Mouse (Mus musculus) intestine, embryonic 15.5 days (tissue): ENCODE results near the gene Slc25a39. TPM values are rescaled to one million over a fixed set of nuclear protein-coding genes. Genes with fewer than 3 reads are reported as not detected.
A peak's percentile ranks its signal among the peaks of the same experiment; 100 is the strongest.

Experiments
- ATAC-seq: fragments of 200-750 bp; cut with Nextera tagmentation; 2 replicates; pipeline ENCODE4 v1.8.0; 2017; ENCODE audit warnings: moderate TSS enrichment, moderate library complexity
- H3K27ac ChIP-seq: fragments of 300-500 bp; sonication (generic); 2 replicates; pipeline ENCODE4 v1.5.1; 2015; ENCODE audit warnings: mild to moderate bottlenecking, inconsistent platforms
- H3K27me3 ChIP-seq: fragments of 300-500 bp; sonication (generic); replicated peaks from 2 replicates; pipeline ENCODE4 v1.6.1; 2015; ENCODE audit warnings: inconsistent platforms
- H3K36me3 ChIP-seq: fragments of 300-500 bp; sonication (generic); 2 replicates; pipeline ENCODE4 v1.6.1; 2015; ENCODE audit warnings: inconsistent platforms
- H3K4me1 ChIP-seq: fragments of 300-500 bp; sonication (generic); replicated peaks from 2 replicates; pipeline ENCODE4 v1.6.1; 2015; ENCODE audit warnings: inconsistent platforms
- H3K4me2 ChIP-seq: fragments of 300-500 bp; sonication (generic); replicated peaks from 2 replicates; pipeline ENCODE4 v1.6.1; 2015; ENCODE audit warnings: mild to moderate bottlenecking, inconsistent platforms
- H3K4me3 ChIP-seq: fragments of 300-500 bp; sonication (generic); replicated peaks from 2 replicates; pipeline ENCODE4 v1.5.1; 2015; ENCODE audit warnings: inconsistent platforms
- H3K9ac ChIP-seq: fragments of 300-500 bp; sonication (generic); 2 replicates; pipeline ENCODE4 v1.6.1; 2015; ENCODE audit warnings: inconsistent platforms
- H3K9me3 ChIP-seq: fragments of 300-500 bp; sonication (generic); 2 replicates; pipeline ENCODE4 v1.6.1; 2016; ENCODE audit warnings: inconsistent platforms
- WGBS: fragments of 180-500 bp; shearing (Covaris S2); methylation state at CpG from one replicate; pipeline ENCODE4 v1.1.7; 2015; 5-methylcytosine and 5-hydroxymethylcytosine counted together
- polyA plus RNA-seq: library from polyadenylated mRNA; unstranded; fragments of >200 nt; fragmentation: Nextera tagmentation; extraction: Ambion mirVana; gene quantifications from 2 replicates; pipeline ENCODE4 v1.2.1, GENCODE M21; 2015

The Slc25a39 gene
- polyA plus RNA-seq, 1 experiment from 2014 or later: 305 TPM

DNA sequence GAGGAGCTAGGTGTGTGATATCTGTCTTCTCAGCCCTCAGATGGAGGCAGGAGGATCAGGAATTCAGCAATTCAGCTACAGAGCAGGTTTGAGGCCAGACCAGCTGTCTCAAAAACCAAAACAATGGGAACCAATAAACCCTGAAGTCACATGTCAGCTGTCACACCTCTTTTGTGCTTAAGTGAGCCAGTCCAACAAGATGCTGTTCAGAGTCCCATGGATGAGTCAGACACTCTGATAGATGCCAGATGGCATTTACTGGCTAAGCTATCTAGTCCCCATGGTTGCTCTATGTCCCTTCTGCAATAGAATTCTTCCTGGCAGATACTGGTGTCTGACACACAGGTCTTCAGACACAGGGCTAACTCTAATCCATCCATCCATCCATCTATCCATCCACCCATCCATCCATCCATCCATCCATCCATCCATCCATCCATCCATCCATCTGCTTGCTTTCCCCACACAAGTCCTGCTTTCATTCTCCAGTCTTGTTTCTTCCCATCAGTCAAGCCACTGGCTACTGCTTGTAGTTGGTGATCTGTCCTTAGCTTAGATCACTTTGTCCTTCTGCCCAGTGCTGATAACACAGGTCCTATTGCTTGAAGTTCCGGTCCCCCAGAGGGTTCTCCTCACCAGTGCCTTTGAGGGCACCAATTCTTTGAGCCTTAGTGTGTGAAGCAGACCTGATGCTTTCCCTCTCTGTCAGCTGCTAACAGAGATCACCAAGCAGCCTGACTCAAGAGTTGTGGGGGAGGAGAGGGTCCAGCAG lies 24.2 kb downstream of the Slc25a39 start:
- WGBS: 84% methylated on average over 1 of the region's 1 CpGs
- Histone ChIP-seq H3K27me3 (no peaks in the 10 kb centered on the region), H3K36me3 (no peaks in the 10 kb centered on the region), H3K9me3 (0 out of 2 replicates have a peak, but pooled peaks cover 4% of the 10 kb centered on the region), H3K27ac (no peak overlapping the region), H3K9ac (no peak overlapping the region), H3K4me2 (no peak overlapping the region), H3K4me3 (no peak overlapping the region), H3K4me1 (0 out of 2 replicates have a peak, but pooled peaks cover 3% of the 10 kb centered on the region)
- no peak for ATAC-seq

DNA sequence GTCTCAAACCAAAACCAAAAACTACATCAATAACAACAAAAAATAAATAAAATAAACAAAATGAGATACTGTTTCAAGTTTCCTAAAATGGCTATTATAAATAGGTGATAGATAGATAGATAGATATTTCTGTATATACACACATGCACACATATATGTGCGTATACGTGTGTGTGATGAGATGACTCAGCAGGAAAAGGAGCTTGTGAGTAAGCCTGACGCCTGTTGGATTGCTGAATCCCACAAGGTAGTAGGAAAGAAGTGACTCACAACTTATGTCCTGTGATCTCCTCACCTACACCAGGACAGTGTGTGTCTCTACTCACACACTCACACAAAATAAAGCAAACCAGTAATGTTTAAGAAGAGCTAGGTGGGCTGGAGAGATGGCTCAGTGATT lies 25.0 kb downstream of the Slc25a39 start:
- WGBS: 82% methylated on average over 3 of the region's 3 CpGs
- Histone ChIP-seq H3K27ac (no peak overlapping the region), H3K9me3 (0 out of 2 replicates have a peak, but pooled peaks cover 4% of the 10 kb centered on the region)

DNA sequence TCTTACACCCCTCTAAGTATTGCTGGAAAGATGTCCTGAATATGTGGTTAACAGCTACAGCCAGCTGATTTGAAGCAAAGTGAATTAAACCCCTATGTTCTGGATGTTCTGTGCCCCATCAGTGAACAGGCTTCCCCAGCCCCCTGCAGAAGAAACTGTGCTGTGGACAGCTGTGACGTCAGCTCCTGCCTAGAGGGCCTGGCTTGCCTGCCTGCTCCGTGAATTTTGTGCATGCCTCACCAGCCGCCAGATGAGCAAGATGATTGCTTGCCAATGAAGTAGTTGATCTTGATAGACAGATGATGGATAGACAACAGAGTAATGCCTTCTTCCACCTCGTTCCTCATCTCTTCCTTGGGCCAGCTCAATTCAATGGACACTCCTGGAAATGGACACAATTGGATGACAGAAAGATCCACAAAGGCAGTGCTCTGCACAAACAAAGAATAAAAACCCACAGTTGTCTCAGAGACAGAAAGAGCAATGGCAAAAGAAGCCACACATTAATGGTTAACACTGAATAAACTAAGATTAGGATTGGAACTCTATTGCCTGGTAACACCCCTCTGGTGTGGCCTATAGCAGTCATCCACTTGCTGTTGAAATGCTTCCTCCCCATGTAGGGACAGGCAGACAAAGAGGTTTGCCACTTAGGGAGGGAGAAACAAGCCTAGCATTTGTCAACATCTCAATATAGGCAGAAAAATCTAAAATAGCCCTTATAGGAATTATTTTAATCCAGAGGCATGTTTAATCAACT lies 26.2 kb downstream of the Slc25a39 start:
- Histone ChIP-seq H3K9ac (peak overlapping the region; percentile 15; the same call in 1 of the 2 replicates), H3K27ac (peak overlapping the region; percentile 51; the same call in 1 of the 2 replicates), H3K27me3 (no peaks in the 10 kb centered on the region), H3K4me1 (peaks cover 6% of the 10 kb centered on the region), H3K36me3 (no peaks in the 10 kb centered on the region), H3K4me2 (no peak overlapping the region), H3K9me3 (0 out of 2 replicates have a peak, but pooled peaks cover 4% of the 10 kb centered on the region), H3K4me3 (no peak overlapping the region)
- 32% methylated on average over 4 of the region's 4 CpGs for WGBS
- ATAC-seq: peak; percentile 50; the same call in 1 of the 2 replicates

More for the DNA sequence above, 25.0 kb downstream of the Slc25a39 start:
- no peak overlapping the region for H3K9ac ChIP-seq
- H3K4me2 ChIP-seq: no peak overlapping the region
- H3K4me3 ChIP-seq: no peak overlapping the region
- no peak for ATAC-seq
- no peaks in the 10 kb centered on the region for H3K36me3 ChIP-seq
- H3K4me1 ChIP-seq: 0 out of 2 replicates have a peak, but pooled peaks cover 3% of the 10 kb centered on the region
- H3K27me3 ChIP-seq: no peaks in the 10 kb centered on the region

DNA sequence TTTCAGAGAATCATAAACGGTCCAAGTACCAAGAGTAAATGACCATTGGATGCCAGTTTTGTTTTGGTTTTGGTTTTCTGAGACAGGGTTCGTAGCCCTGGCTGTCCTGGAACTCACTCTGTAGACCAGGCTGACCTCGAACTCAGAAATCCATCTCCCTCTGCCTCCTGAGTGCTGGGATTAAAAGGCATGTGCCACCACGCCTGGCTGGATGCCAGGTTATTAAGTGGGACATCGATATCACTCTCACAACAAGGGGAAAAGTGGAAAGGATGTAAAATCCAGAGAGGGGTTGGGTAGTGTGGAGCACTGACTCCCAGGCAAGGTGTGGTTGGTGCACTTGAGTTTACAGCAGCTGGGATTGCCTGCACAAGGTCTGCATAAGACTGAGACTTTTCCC lies 27.7 kb downstream of the Slc25a39 start:
- 65% methylated on average over 5 of the region's 5 CpGs for whole genome bisulfite sequencing
- Histone ChIP-seq H3K9me3 (0 out of 2 replicates have a peak, but pooled peaks cover 4% of the 10 kb centered on the region), H3K4me3 (no peak overlapping the region), H3K4me2 (no peak overlapping the region), H3K36me3 (no peaks in the 10 kb centered on the region), H3K27me3 (no peaks in the 10 kb centered on the region), H3K9ac (no peak overlapping the region), H3K27ac (no peak overlapping the region), H3K4me1 (peaks cover 19% of the 10 kb centered on the region)
- ATAC-seq: no peak

DNA sequence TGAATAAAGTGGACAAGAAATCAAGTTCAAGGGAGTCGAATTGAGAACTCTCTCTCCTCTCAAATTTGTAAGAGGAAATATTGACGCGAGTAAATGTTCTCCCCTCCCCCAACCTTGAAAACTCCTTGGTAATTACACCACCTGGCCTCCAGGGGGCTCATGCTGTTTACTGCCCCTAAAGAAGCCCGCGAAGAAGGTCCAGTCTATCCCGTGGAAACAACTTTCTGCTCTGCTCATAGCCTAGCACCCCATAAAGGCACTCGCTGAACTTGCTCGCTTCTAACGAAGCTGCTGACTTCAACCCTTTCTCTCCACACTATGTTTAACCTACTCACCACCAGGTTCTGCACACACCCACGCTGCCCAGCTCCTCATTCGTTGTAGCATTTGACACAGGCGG lies 30.6 kb downstream of the Slc25a39 start:
- H3K36me3 ChIP-seq: no peaks in the 10 kb centered on the region
- no peak for ATAC-seq

DNA sequence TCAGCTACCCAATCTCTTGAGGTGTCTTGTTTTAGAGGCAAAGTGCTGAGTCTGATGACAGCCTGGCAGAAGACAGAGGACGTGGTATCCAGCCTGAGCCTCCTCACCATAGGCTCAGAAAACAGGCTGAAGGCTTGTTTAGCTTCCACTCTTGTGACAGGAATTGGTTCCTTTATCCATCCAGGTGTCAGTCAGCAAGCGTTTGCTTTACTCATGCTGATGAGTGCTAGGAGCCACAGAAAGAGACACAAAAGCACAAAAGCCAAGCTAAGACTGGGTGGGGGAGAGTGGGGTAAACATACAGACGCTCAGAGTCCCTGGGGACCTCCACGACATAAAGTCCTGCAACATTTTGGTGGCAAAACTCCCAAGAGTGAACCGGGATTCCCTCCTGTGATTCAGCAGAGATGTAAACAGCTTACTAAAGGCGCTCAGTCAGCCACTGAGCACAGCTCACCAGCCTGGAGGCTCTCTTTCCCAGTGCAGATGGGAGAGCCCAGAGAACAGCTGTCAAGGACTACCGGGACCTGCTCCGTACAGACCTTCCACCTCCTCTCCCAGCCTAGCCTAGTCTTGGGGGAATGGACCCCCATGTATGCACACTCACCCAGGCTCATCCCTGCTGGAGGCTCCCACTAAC lies 31.4 kb downstream of the Slc25a39 start:
- Histone ChIP-seq H3K4me3 (0 out of 2 replicates have a peak overlapping the region, but pooled peaks have one; percentile 19), H3K4me2 (peak overlapping the region; percentile 58), H3K4me1 (peaks cover 22% of the 10 kb centered on the region), H3K9ac (peak overlapping the region; percentile 42; the same call in 1 of the 2 replicates), H3K9me3 (0 out of 2 replicates have a peak, but pooled peaks cover 4% of the 10 kb centered on the region), H3K27me3 (0 out of 2 replicates have a peak, but pooled peaks cover 4% of the 10 kb centered on the region), H3K36me3 (no peaks in the 10 kb centered on the region), H3K27ac (peak overlapping the region; percentile 87; the same call in 1 of the 2 replicates)
- peak; percentile 26; the same call in 1 of the 2 replicates for ATAC-seq
- 12% methylated on average over 8 of the region's 8 CpGs for WGBS

More for the DNA sequence above, 30.6 kb downstream of the Slc25a39 start:
- peaks cover 23% of the 10 kb centered on the region for H3K4me1 ChIP-seq
- H3K4me2 ChIP-seq: no peak overlapping the region
- 58% methylated on average over 12 of the region's 12 CpGs for WGBS
- no peak overlapping the region for H3K27ac ChIP-seq
- 0 out of 2 replicates have a peak, but pooled peaks cover 4% of the 10 kb centered on the region for H3K9me3 ChIP-seq
- H3K9ac ChIP-seq: no peak overlapping the region
- 0 out of 2 replicates have a peak, but pooled peaks cover 4% of the 10 kb centered on the region for H3K27me3 ChIP-seq
- H3K4me3 ChIP-seq: no peak overlapping the region

DNA sequence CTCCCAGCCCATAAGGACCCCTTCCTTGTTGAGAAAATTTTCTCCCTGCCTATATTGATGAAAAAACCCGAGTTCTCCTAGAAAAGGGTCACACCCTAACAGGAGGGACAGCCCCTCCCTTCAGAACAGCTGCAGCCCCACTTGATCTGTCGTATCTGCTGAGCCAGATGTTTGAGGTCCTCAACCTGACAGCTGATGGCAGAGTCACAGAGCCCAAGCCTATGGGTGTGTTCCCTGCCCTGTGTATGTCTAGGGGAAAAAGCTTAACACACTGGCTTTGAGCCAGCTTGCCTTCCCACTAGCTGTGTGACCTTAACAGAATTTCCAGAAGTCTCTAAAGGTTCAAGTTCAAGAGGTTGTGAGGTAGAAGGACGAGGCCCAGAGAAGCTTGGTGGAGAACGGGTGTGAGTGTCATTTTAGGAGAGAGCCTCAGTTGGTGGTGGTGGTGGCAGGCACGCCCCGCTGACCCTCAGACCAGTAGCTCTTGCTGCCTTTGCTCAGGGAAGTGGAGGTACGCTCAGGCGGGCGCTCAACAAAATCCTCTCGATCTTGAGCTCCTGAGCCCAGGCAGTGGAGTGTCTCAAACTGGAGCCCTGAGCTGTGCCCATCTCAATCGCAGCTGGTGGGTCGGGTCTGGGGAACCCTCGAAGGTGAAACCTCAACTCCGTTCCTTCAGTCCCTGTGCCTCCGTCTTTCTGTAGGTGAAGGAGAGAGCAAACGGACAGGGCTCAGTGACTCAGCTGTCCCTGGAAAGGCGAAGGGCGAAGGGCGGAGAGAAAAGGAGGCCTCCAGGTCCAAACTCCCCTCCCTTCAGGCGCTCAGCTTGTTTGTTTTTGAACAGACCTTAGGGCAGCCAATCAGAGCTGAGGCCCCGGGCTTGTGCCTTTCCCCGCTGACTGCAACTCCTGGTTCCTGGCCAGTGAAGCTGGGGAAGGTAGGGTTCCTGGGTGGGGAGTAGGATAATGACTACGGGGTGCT lies 32.3 kb downstream of the Slc25a39 start:
- Histone ChIP-seq H3K27ac (peak overlapping the region; percentile 87), H3K36me3 (no peaks in the 10 kb centered on the region), H3K4me1 (peaks cover 20% of the 10 kb centered on the region), H3K9ac (peak overlapping the region; percentile 42), H3K4me2 (peak overlapping the region; percentile 58), H3K4me3 (peak overlapping the region; percentile 19), H3K27me3 (0 out of 2 replicates have a peak, but pooled peaks cover 4% of the 10 kb centered on the region), H3K9me3 (0 out of 2 replicates have a peak, but pooled peaks cover 4% of the 10 kb centered on the region)
- 4% methylated on average over 23 of the region's 23 CpGs for WGBS
- ATAC-seq: peak; percentile 91

DNA sequence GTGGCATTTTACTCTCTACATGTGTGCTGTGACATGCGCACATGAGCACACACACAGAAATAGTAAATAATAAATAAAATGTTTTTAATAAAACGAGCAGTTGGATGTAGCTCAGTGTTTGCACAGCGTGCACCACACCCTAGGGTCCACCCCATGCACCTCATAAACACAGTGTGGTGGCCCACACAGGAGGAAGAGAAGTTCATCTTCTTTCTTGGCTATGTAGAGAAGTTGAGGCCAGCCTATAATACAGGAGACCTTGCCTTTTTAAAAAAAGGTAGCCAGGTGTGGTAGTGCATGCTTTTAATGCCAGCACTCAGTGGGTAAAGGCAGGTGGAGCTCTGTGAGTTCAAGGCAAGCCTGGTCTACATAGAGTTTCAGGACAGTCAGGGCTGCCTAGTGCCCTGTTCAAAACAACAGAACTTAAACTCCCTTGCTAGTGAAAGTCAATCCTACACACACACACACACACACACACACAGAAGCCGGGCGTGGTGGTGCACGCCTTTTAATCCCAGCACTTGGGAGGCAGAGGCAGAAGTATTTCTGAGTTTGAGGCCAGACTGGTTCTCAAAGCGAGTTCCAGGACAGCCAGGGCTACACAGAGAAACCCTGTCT lies 33.5 kb downstream of the Slc25a39 start:
- Histone ChIP-seq H3K9ac (no peak overlapping the region), H3K36me3 (no peaks in the 10 kb centered on the region), H3K4me2 (no peak overlapping the region), H3K9me3 (0 out of 2 replicates have a peak, but pooled peaks cover 4% of the 10 kb centered on the region), H3K4me3 (no peak overlapping the region), H3K27me3 (0 out of 2 replicates have a peak, but pooled peaks cover 4% of the 10 kb centered on the region), H3K4me1 (peaks cover 20% of the 10 kb centered on the region), H3K27ac (no peak overlapping the region)
- WGBS: 85% methylated on average over 7 of the region's 7 CpGs
- ATAC-seq: no peak

DNA sequence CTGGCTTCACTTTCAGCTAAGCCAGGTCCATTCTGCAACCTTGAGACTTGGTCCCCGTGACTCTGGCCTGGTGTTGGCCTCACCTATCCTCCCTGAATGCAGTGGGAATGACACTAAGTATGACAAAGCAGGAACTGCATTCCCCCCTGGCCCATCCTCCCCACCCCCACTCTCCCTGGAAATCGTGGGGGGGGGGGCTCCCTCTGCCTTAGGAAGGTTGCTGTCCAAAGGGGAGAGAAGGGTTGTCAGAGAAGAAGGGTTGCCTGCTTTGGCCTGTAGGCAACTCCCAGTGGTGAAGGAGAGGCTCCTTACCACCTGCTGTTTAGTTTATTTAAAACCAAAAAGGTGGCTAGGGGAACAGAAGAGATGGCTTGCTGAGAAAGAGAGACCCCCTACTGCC lies 34.1 kb downstream of the Slc25a39 start:
- Histone ChIP-seq H3K9me3 (0 out of 2 replicates have a peak, but pooled peaks cover under 1% of the 10 kb centered on the region), H3K36me3 (no peaks in the 10 kb centered on the region), H3K27ac (no peak overlapping the region), H3K9ac (no peak overlapping the region), H3K4me2 (no peak overlapping the region), H3K4me3 (no peak overlapping the region), H3K27me3 (0 out of 2 replicates have a peak, but pooled peaks cover 4% of the 10 kb centered on the region), H3K4me1 (peaks cover 20% of the 10 kb centered on the region)
- 42% methylated on average over 2 of the region's 2 CpGs for WGBS
- ATAC-seq: no peak

DNA sequence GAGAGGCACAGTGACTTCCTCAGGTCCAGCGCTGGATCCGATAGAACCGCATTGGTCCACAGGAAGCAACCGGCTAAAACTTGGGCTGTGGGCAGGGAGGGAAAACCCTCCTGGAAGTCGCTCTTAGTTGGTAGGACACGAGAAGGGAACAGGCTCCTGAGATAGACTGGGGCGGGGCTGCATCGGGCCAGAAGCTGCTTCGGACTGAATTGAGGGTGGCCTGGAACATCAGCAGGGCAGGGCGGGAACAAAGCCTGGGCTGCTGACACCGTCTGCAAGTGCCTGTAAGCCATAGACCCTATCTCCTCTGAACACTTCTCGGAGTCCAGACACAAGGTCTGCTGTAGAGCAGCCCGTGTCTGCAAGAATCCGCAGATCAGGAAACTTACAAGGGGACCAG lies 34.8 kb downstream of the Slc25a39 start:
- no peak overlapping the region for H3K4me2 ChIP-seq
- ATAC-seq: no peak
- H3K4me3 ChIP-seq: no peak overlapping the region
- peaks cover 20% of the 10 kb centered on the region for H3K4me1 ChIP-seq
- no peak overlapping the region for H3K27ac ChIP-seq
- no peaks in the 10 kb centered on the region for H3K36me3 ChIP-seq
- H3K27me3 ChIP-seq: 0 out of 2 replicates have a peak, but pooled peaks cover 4% of the 10 kb centered on the region
- H3K9me3 ChIP-seq: no peaks in the 10 kb centered on the region
- H3K9ac ChIP-seq: no peak overlapping the region
- WGBS: 41% methylated on average over 14 of the region's 14 CpGs
